Mouse (Mus musculus) kidney, adult 11 months (tissue): ENCODE measurements around the gene Slc25a12.

Experiments used
- DNase-seq: peaks from one replicate; pipeline ENCODE4 v3.0.0; 2022

Slc25a12 gene

GRCm38 (mm10) chr2:71349511-71349910 is 18.0 kb downstream of the Slc25a12 start:
- DNase-seq, result no peak

GRCm38 (mm10) chr2:71347732-71348490 is 19.6 kb downstream of the Slc25a12 start:
- no peak for DNase-seq

GRCm38 (mm10) chr2:71347160-71347559 is 20.4 kb downstream of the Slc25a12 start:
- DNase-seq, result no peak

GRCm38 (mm10) chr2:71343884-71344640 is 23.5 kb downstream of the Slc25a12 start:
- no peak for DNase-seq

GRCm38 (mm10) chr2:71340126-71340525 is 27.4 kb downstream of the Slc25a12 start:
- no peak for DNase-seq

- DNase-seq, result no peak
Observed at GRCm38 (mm10) chr2:71338145-71338796, 29.3 kb downstream of the Slc25a12 start.

- no peak for DNase-seq
Observed at GRCm38 (mm10) chr2:71336631-71337030, 30.9 kb downstream of the Slc25a12 start.

GRCm38 (mm10) chr2:71336209-71336608 is 31.3 kb downstream of the Slc25a12 start:
- DNase-seq, result no peak

- no peak for DNase-seq
Observed at GRCm38 (mm10) chr2:71333986-71334822, 33.3 kb downstream of the Slc25a12 start.

- no peak for DNase-seq
Observed at GRCm38 (mm10) chr2:71329761-71330160, 37.8 kb downstream of the Slc25a12 start.

GRCm38 (mm10) chr2:71328391-71329160 is 39.0 kb downstream of the Slc25a12 start:
- no peak for DNase-seq

GRCm38 (mm10) chr2:71327715-71328114 is 39.8 kb downstream of the Slc25a12 start:
- DNase-seq, result no peak

GRCm38 (mm10) chr2:71326766-71327464 is 40.6 kb downstream of the Slc25a12 start:
- DNase-seq, result no peak

GRCm38 (mm10) chr2:71323886-71324285 is 43.7 kb downstream of the Slc25a12 start:
- no peak for DNase-seq

- no peak for DNase-seq
Observed at GRCm38 (mm10) chr2:71321486-71321885, 46.1 kb downstream of the Slc25a12 start.

GRCm38 (mm10) chr2:71316116-71316789 is 51.3 kb downstream of the Slc25a12 start:
- no peak for DNase-seq

GRCm38 (mm10) chr2:71315022-71315421 is 52.5 kb downstream of the Slc25a12 start:
- no peak for DNase-seq

GRCm38 (mm10) chr2:71314080-71314479 is 53.5 kb downstream of the Slc25a12 start:
- no peak for DNase-seq

- DNase-seq, result no peak
Observed at GRCm38 (mm10) chr2:71312067-71312466, 55.5 kb downstream of the Slc25a12 start.

GRCm38 (mm10) chr2:71309726-71310125 is 57.8 kb downstream of the Slc25a12 start:
- DNase-seq, result no peak

- no peak for DNase-seq
Observed at GRCm38 (mm10) chr2:71306357-71306756, 61.2 kb downstream of the Slc25a12 start.
